Mouse (Mus musculus): ENCODE data around the gene Etl4. TPM values are rescaled to one million over a fixed set of nuclear protein-coding genes. Genes with fewer than 3 reads are reported as not detected.
A peak's percentile ranks its signal among the peaks of the same experiment; 100 is the strongest.

Etl4 gene
- polyA plus RNA-seq, 1 experiment from 2014 or later: 23.3 TPM

DNA sequence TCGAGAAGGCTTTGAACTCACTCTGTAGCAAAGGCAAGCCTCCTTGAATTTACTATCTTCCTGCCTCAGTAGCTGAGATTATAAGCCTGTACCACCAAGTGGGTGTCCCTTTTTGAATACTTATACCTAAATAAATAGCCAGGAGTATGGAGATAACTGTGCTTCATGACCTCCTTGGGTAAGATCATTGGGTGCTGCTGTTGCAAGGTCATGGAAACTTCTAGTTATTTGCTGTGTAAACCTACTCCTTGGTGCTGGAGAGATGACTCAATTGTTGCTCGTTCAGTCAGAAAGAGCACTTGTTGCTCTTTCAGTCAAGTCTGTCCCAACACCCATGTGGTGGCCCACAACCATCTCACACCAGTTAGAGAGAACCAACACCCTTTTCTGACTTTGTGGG lies 608.3 kb downstream of the Etl4 start:
- Histone ChIP-seq H3K27me3 (no peaks in the 10 kb centered on the region), H3K9ac (no peak overlapping the region), H3K36me3 (no peaks in the 10 kb centered on the region), H3K4me3 (no peak overlapping the region), H3K9me3 (no peaks in the 10 kb centered on the region), H3K4me1 (peaks cover 29% of the 10 kb centered on the region), H3K4me2 (no peak overlapping the region), H3K27ac (peak overlapping the region; percentile 86)
- WGBS: 59% methylated on average over 2 of the region's 2 CpGs
- no peak for ATAC-seq (ENCODE audit: borderline replicate concordance, extremely low read depth, low FRiP score, low TSS enrichment)

- H3K27ac ChIP-seq: peak overlapping the region; percentile 86
- H3K4me3 ChIP-seq: no peak overlapping the region
- no peak overlapping the region for H3K4me2 ChIP-seq
- H3K27me3 ChIP-seq: no peaks in the 10 kb centered on the region
- ATAC-seq (ENCODE audit: borderline replicate concordance, extremely low read depth, low FRiP score, low TSS enrichment): no peak
- H3K9ac ChIP-seq: no peak overlapping the region
- WGBS: 24% methylated on average over 2 of the region's 2 CpGs
- peaks cover 29% of the 10 kb centered on the region for H3K4me1 ChIP-seq
- H3K36me3 ChIP-seq: no peaks in the 10 kb centered on the region
- H3K9me3 ChIP-seq: no peaks in the 10 kb centered on the region
These were observed 608.9 kb downstream of the Etl4 start for GRCm38 (mm10) chr2:20518506-20518905.

DNA sequence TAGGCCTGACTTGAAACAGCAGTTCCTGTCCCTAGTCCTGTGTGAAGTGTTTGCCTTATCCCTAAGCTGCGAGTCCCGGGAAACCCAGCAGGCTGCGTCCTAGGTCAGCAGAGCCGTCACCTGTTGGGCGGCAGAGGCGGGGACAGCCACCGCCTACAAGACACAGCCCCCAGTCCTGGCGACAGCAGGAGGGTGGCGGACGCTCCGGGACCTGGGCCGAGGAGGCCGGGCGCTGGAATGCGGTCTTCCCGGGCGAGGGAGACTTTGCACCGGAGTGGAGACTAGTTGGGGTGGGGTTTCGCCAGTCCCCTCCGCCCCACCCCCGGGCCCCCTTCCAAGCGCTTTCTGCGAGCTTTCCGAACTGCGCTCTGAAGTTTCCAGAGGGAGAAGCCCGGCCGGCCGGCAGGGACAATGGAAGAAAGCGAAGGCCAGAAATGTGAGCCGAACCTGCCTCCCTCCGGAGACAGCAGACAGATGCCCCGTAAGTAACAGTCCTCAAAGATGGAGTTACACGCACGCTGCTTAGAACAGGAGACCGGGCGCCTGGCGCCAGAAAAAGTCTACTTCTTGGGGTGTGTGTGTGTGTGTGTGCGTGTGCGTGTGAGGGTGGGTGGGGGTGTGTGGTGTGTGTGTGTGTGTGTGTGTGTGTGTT lies 610.0 kb downstream of the Etl4 start:
- ATAC-seq (ENCODE audit: borderline replicate concordance, extremely low read depth, low FRiP score, low TSS enrichment): peak; percentile 89
- H3K4me2 ChIP-seq: peak overlapping the region; percentile 76
- H3K4me3 ChIP-seq: peak overlapping the region; percentile 50
- no peaks in the 10 kb centered on the region for H3K36me3 ChIP-seq
- 2% methylated on average over 39 of the region's 39 CpGs for WGBS
- peaks cover 29% of the 10 kb centered on the region for H3K4me1 ChIP-seq
- peak overlapping the region; percentile 86 for H3K27ac ChIP-seq
- peak overlapping the region; percentile 45 for H3K9ac ChIP-seq
- H3K27me3 ChIP-seq: no peaks in the 10 kb centered on the region
- no peaks in the 10 kb centered on the region for H3K9me3 ChIP-seq

- WGBS: 1% methylated on average over 12 of the region's 12 CpGs
- H3K27me3 ChIP-seq: no peaks in the 10 kb centered on the region
- ATAC-seq (ENCODE audit: borderline replicate concordance, extremely low read depth, low FRiP score, low TSS enrichment): peak; percentile 24
- H3K4me1 ChIP-seq: peaks cover 29% of the 10 kb centered on the region
- no peaks in the 10 kb centered on the region for H3K9me3 ChIP-seq
- no peaks in the 10 kb centered on the region for H3K36me3 ChIP-seq
- H3K4me3 ChIP-seq: peak overlapping the region; percentile 50
- peak overlapping the region; percentile 45 for H3K9ac ChIP-seq
- H3K27ac ChIP-seq: peak overlapping the region; percentile 86
- peak overlapping the region; percentile 76 for H3K4me2 ChIP-seq
These were observed 610.5 kb downstream of the Etl4 start for GRCm38 (mm10) chr2:20520099-20520475.

DNA sequence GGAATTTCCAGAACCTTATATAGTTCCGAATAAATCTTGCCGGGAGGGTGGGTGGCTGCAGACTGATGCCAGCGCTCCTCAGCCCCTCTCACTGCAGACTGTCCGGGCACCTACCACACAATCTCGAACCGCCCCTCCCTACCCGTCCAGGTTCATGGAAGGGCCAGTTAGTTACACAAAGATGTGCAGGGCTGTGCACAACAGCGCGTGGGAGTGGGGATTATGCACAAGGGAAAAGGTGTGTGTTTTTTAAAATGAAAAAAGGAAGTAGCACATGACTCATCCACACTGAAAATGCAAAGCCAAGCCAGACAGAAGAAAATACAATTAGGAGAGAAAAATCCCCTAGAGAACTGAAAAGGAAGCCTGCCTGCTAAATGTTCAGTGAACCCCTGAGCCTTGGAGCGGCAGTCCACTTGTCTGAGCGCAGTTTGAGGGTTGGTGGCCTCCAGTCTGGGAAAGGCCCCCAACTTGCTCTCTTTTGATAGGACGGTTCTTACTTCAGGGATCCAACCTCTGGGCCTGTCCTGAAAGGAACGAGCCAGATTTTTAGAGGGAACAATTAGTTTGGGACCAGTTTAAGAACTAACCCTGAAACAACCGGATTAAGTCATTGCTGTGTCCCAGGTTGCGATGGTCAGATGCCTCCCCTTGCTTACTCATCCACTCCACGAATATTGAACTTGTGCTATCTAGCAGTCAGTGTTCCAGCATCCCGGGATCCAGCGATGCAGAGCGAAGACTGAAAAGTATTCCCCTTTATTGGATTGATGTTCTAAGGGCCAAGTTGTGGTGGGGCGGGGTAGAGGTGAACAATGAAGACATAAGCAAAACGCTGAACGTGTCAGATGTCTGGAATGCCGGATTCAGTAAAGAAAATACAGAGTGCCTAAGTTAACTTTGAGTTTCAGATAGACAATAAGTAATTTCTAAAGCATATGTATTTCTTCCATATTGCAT lies 611.3 kb downstream of the Etl4 start:
- no peaks in the 10 kb centered on the region for H3K9me3 ChIP-seq
- WGBS: 20% methylated on average over 23 of the region's 23 CpGs
- 0 out of 2 replicates have a peak, but pooled peaks have one; percentile 39 for ATAC-seq (ENCODE audit: borderline replicate concordance, extremely low read depth, low FRiP score, low TSS enrichment)
- H3K27ac ChIP-seq: peak overlapping the region; percentile 86
- H3K9ac ChIP-seq: peak overlapping the region; percentile 45
- H3K36me3 ChIP-seq: no peaks in the 10 kb centered on the region
- peaks cover 30% of the 10 kb centered on the region for H3K4me1 ChIP-seq
- peak overlapping the region; percentile 76 for H3K4me2 ChIP-seq
- H3K27me3 ChIP-seq: no peaks in the 10 kb centered on the region
- peak overlapping the region; percentile 50 for H3K4me3 ChIP-seq

DNA sequence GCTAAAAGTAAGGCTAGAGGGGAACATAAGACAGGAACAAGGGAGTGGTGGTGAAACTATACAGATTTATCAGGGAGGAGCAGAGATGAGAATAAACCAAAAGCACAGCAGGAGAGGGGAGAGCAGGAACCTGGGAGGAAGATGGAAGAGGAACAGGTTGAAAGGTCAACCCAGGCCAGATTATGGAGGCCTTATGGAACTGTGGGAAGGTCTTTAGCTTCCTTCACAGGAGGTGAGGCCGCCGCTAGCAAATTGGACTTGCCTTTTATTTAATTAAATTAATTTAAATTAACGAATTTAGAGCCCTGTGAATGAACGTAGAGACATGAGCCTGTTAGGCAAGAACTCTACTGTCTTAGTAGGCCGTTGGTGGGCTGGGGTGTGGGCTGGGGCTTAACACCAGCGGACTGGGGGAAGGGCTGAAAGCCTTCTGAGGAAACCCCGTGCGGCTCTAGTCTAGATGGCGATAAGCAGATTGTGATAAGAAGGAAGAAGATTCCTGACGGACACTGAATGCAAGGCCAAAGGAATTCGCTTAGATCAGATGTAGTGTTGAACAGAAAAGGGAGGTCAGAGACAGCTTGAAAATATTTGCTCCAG lies 612.2 kb downstream of the Etl4 start:
- H3K4me3 ChIP-seq: no peak overlapping the region
- no peak overlapping the region for H3K9ac ChIP-seq
- H3K27ac ChIP-seq: no peak overlapping the region
- H3K4me1 ChIP-seq: peaks cover 34% of the 10 kb centered on the region
- H3K36me3 ChIP-seq: no peaks in the 10 kb centered on the region
- no peaks in the 10 kb centered on the region for H3K9me3 ChIP-seq
- peak overlapping the region; percentile 76 for H3K4me2 ChIP-seq
- no peak for ATAC-seq (ENCODE audit: borderline replicate concordance, extremely low read depth, low FRiP score, low TSS enrichment)
- no peaks in the 10 kb centered on the region for H3K27me3 ChIP-seq
- 52% methylated on average over 11 of the region's 11 CpGs for WGBS

GRCm38 (mm10) chr2:20523636-20524035 lies 614.1 kb downstream of the Etl4 start:
- Histone ChIP-seq H3K4me2 (no peak overlapping the region), H3K4me3 (no peak overlapping the region), H3K27me3 (no peaks in the 10 kb centered on the region), H3K9ac (no peak overlapping the region), H3K9me3 (no peaks in the 10 kb centered on the region), H3K36me3 (no peaks in the 10 kb centered on the region), H3K4me1 (peaks cover 22% of the 10 kb centered on the region), H3K27ac (no peak overlapping the region)
- 79% methylated on average over 3 of the region's 3 CpGs for WGBS
- ATAC-seq (ENCODE audit: borderline replicate concordance, extremely low read depth, low FRiP score, low TSS enrichment): no peak

GRCm38 (mm10) chr2:20525879-20526593 lies 616.5 kb downstream of the Etl4 start:
- H3K27me3 ChIP-seq: no peaks in the 10 kb centered on the region
- no peaks in the 10 kb centered on the region for H3K9me3 ChIP-seq
- 18% methylated on average over 4 of the region's 4 CpGs for WGBS
- peaks cover 6% of the 10 kb centered on the region; the same call in 1 of the 2 replicates for H3K36me3 ChIP-seq
- peak overlapping the region; percentile 77 for H3K27ac ChIP-seq
- no peak overlapping the region for H3K9ac ChIP-seq
- peak; percentile 60 for ATAC-seq (ENCODE audit: borderline replicate concordance, extremely low read depth, low FRiP score, low TSS enrichment)
- H3K4me2 ChIP-seq: no peak overlapping the region
- peaks cover 16% of the 10 kb centered on the region for H3K4me1 ChIP-seq
- no peak overlapping the region for H3K4me3 ChIP-seq

GRCm38 (mm10) chr2:20526856-20527255 lies 617.3 kb downstream of the Etl4 start:
- Histone ChIP-seq H3K9ac (no peak overlapping the region), H3K36me3 (peaks cover 6% of the 10 kb centered on the region; the same call in 1 of the 2 replicates), H3K4me3 (no peak overlapping the region), H3K4me2 (no peak overlapping the region), H3K27me3 (no peaks in the 10 kb centered on the region), H3K4me1 (peaks cover 12% of the 10 kb centered on the region), H3K9me3 (no peaks in the 10 kb centered on the region), H3K27ac (peak overlapping the region; percentile 77)
- no peak for ATAC-seq (ENCODE audit: borderline replicate concordance, extremely low read depth, low FRiP score, low TSS enrichment)
- WGBS: 93% methylated on average over 3 of the region's 3 CpGs

GRCm38 (mm10) chr2:20532623-20533022 lies 623.0 kb downstream of the Etl4 start:
- Histone ChIP-seq H3K9me3 (no peaks in the 10 kb centered on the region), H3K4me2 (no peak overlapping the region), H3K4me1 (no peaks in the 10 kb centered on the region), H3K9ac (no peak overlapping the region), H3K4me3 (no peak overlapping the region), H3K36me3 (peaks cover 6% of the 10 kb centered on the region; the same call in 1 of the 2 replicates), H3K27ac (no peak overlapping the region), H3K27me3 (no peaks in the 10 kb centered on the region)
- 26% methylated on average over 3 of the region's 3 CpGs for WGBS
- ATAC-seq (ENCODE audit: borderline replicate concordance, extremely low read depth, low FRiP score, low TSS enrichment): no peak

GRCm38 (mm10) chr2:20537785-20538184 lies 628.2 kb downstream of the Etl4 start:
- Histone ChIP-seq H3K4me3 (no peak overlapping the region), H3K27ac (no peak overlapping the region), H3K9me3 (no peaks in the 10 kb centered on the region), H3K4me1 (no peaks in the 10 kb centered on the region), H3K36me3 (no peaks in the 10 kb centered on the region), H3K9ac (no peak overlapping the region), H3K27me3 (no peaks in the 10 kb centered on the region), H3K4me2 (no peak overlapping the region)
- ATAC-seq (ENCODE audit: borderline replicate concordance, extremely low read depth, low FRiP score, low TSS enrichment): no peak
- WGBS: 70% methylated on average over 6 of the region's 6 CpGs

Measured in lung, embryonic 15.5 days (tissue).